Mouse (Mus musculus) hindlimb bud, embryonic 11.5 days (tissue): ENCODE data around the gene Espnl.

Experiments
- DNase-seq: peaks from one replicate; pipeline ENCODE4 v3.0.0-alpha.2; 2012; ENCODE audit warnings: low read depth, low spot score; ENCODE audit errors: extremely low spot score

Espnl gene

GRCm38 (mm10) chr1:91321760-91322438 lies at the start of gene Espnl:
Gene Espnl (plus strand): TSS chr1:91322075.
- DNase-seq: no peak

- DNase-seq: no peak
These were observed 49.6 kb upstream of the Espnl start for GRCm38 (mm10) chr1:91272260-91272659.

- DNase-seq: no peak
These were observed 45.3 kb upstream of the Espnl start for GRCm38 (mm10) chr1:91276581-91276980.

- DNase-seq: no peak
These were observed 44.4 kb upstream of the Espnl start for GRCm38 (mm10) chr1:91277480-91277879.

GRCm38 (mm10) chr1:91278410-91279119 lies 43.3 kb upstream of the Espnl start:
- no peak for DNase-seq

- no peak for DNase-seq
These were observed 42.7 kb upstream of the Espnl start for GRCm38 (mm10) chr1:91279126-91279525.

GRCm38 (mm10) chr1:91282582-91282981 lies 39.3 kb upstream of the Espnl start:
- DNase-seq: no peak

- no peak for DNase-seq
These were observed 32.5 kb upstream of the Espnl start for GRCm38 (mm10) chr1:91289375-91289774.

- no peak for DNase-seq
These were observed 29.6 kb upstream of the Espnl start for GRCm38 (mm10) chr1:91292101-91292825.

- no peak for DNase-seq
These were observed 26.3 kb upstream of the Espnl start for GRCm38 (mm10) chr1:91295544-91295943.

- DNase-seq: peak; percentile 54
These were observed 23.8 kb upstream of the Espnl start, which contains the start of gene Scly for GRCm38 (mm10) chr1:91297799-91298744. Gene Scly (plus strand): TSS chr1:91298338.

- no peak for DNase-seq
These were observed 22.7 kb upstream of the Espnl start for GRCm38 (mm10) chr1:91299026-91299706.

- no peak for DNase-seq
These were observed 22.0 kb upstream of the Espnl start for GRCm38 (mm10) chr1:91299707-91300426.

- DNase-seq: no peak
These were observed 20.5 kb upstream of the Espnl start for GRCm38 (mm10) chr1:91301206-91301920.

- DNase-seq: no peak
These were observed 19.9 kb upstream of the Espnl start for GRCm38 (mm10) chr1:91302021-91302420.

GRCm38 (mm10) chr1:91304621-91305020 lies 17.3 kb upstream of the Espnl start:
- DNase-seq: no peak

- no peak for DNase-seq
These were observed 12.3 kb upstream of the Espnl start for GRCm38 (mm10) chr1:91309366-91310085.

GRCm38 (mm10) chr1:91312273-91312672 lies 9.6 kb upstream of the Espnl start:
- DNase-seq: no peak
